Mouse (Mus musculus) macrophage (primary cell): ENCODE data around the gene Bmf. TPM values are rescaled to one million over a fixed set of nuclear protein-coding genes. Genes with fewer than 3 reads are reported as not detected.

Source experiments
- H3K27ac ChIP-seq: fragments of 350-480 bp; formaldehyde crosslinking; 2 replicates; pipeline ENCODE4 v1.9.0; 2021
- H3K36me3 ChIP-seq: fragments of 350-480 bp; formaldehyde crosslinking; 2 replicates; pipeline ENCODE4 v1.9.0; 2021; ENCODE audit errors: inconsistent target
- H3K4me3 ChIP-seq: fragments of 350-480 bp; formaldehyde crosslinking; 2 replicates; pipeline ENCODE4 v1.9.0; 2021; ENCODE audit errors: inconsistent target
- H3K79me2 ChIP-seq: fragments of 350-480 bp; formaldehyde crosslinking; 2 replicates; pipeline ENCODE4 v1.9.0; 2021; ENCODE audit errors: inconsistent target
- WGBS: methylation state at CpG from one replicate; pipeline ENCODE4 v1.1.7; 2026; ENCODE audit warnings: inconsistent platforms; ENCODE audit not compliant: missing documents; 5-methylcytosine and 5-hydroxymethylcytosine counted together
- polyA plus RNA-seq: library from polyadenylated mRNA; stranded (reverse); fragments of 250-400 nt; gene quantifications from 3 replicates; pipeline ENCODE4 v1.2.4, GENCODE M21; 2018; ENCODE audit warnings: inconsistent platforms

Bmf gene
- polyA plus RNA-seq, 1 experiment from 2014 or later: 5.3 TPM

DNA sequence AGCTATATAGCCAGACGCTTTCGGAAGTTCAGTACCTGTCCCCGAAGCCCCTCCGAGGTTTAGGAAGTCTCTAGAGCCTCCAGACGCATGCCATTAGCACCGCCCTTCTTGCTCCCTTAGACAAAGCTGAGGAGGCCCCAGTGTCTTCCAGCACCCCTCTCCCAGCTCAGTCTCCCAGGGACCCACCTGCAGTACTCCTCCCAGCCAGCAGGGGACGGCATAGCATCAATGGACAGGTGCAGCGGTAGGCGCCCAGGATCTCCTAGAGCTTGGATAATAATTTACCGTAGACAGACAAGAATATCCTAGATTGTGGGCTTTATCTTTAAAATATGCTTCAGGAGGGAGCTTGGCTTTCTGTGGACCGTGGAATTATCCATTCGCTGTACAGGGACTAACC, 62.6 kb downstream of the Bmf start:
- no peaks in the 10 kb centered on the region for H3K79me2 ChIP-seq
- no peak overlapping the region for H3K4me3 ChIP-seq
- no peaks in the 10 kb centered on the region for H3K36me3 ChIP-seq
- 27% methylated on average over 12 of the region's 12 CpGs for WGBS
- H3K27ac ChIP-seq: no peak overlapping the region

DNA sequence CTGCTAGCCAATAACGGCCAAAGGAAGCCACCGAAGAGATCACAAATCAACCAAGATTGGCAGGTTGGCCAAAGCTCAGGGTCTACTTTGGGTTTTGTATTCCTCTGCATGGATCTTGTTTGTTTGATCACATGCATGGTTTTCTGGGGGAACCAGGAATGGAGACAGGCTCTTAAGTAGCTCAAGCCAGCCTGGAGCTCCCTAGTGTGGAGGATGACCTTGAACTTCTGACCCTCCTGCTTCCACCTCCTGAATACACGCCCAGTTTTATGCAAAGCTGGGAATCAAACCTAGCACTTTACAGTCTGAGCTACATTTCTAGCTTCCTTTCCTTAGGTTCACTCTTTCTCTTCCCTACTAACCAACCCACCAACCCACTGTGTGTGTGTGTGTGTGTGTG, 64.1 kb downstream of the Bmf start:
- no peak overlapping the region for H3K4me3 ChIP-seq
- H3K36me3 ChIP-seq: no peaks in the 10 kb centered on the region
- H3K79me2 ChIP-seq: no peaks in the 10 kb centered on the region
- no peak overlapping the region for H3K27ac ChIP-seq
- 89% methylated on average over 3 of the region's 3 CpGs for WGBS

DNA sequence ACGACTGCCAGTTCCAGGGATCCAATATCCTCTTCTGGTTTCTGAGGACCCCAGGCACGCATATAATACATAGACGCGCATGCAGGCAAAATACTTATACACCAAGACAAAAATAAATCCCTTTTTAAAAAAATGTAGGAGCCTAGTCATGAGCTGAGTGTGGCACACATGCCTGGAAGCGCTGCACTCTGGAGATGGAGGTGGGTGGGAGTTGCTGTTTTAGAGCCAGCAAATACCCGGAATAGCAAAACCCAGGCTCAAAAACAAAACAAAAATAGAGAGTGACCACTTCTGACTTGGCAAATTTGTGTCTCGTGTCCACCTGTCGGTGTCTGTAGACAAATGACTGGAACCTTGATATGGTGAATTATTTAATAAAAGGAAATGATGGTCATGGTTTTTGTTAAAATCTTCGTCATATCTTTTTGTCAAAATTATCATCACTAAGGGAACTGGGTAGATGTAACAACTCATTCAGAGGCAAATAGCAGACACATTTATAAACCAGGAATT, 65.0 kb downstream of the Bmf start:
- WGBS: 94% methylated on average over 8 of the region's 9 CpGs
- Histone ChIP-seq H3K4me3 (no peak overlapping the region), H3K79me2 (no peaks in the 10 kb centered on the region), H3K27ac (no peak overlapping the region), H3K36me3 (no peaks in the 10 kb centered on the region)

DNA sequence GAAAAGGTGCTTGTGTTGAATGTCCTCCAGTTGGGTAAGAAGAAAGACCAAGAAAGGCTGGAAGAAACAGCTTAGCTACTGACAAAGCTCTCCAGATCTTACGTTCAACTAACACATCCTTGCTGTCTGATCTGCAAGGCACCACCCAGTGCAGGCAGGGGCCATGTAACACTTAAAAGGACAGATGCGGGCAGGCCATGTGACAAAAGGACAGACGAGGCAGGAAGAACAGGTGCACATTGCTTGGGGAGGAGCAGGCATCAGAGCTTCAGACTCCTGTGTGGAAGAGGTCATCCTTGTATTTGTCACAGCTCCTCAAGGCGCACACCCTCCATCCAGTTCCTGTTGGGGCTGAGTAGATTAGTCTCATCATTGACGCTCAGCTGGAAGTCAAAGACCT, 66.5 kb downstream of the Bmf start:
- Histone ChIP-seq H3K36me3 (no peaks in the 10 kb centered on the region), H3K79me2 (peaks cover 11% of the 10 kb centered on the region), H3K4me3 (no peak overlapping the region), H3K27ac (no peak overlapping the region)
- 94% methylated on average over 5 of the region's 5 CpGs for WGBS

DNA sequence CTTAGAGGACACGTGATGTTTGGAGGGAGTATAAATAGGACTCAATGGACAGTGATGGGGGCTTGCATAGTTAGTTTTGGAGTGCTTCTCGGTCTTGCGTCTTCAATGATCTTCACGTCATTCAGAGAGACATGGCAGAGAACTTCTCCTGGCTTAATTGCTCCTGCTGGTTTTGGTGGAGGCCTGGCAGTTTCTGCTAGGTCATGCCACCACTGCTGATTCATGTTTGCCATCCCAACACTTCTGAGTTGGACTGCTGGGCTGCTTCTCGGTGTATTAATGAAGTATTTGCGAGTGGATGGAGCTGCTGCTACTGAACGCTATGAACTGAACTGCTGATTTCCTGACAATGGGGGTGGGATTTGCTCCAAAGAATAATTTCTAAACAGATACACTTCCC, 68.6 kb downstream of the Bmf start:
- Histone ChIP-seq H3K27ac (no peak overlapping the region), H3K36me3 (peaks cover 12% of the 10 kb centered on the region; the same call in 1 of the 2 replicates), H3K79me2 (peaks cover 23% of the 10 kb centered on the region), H3K4me3 (no peak overlapping the region)
- 94% methylated on average over 7 of the region's 7 CpGs for WGBS

DNA sequence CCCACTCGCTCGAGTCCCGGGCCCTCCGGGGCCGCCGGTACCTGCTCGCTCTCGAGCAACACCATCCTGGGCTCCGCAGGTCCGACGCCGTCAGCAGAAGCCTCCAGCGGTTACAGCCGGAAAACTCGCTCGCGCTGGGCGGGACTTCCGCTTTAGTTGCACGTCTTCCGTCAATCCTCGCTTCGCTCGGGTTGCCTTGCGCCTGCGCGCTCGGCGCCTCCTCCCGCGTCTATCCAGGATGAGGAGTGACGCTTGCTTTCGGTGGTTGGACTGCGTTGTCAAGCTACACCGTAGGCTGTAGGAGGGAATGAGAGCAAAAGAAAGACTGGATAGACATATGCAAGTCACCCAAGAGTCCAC, 70.0 kb downstream of the Bmf start, which contains the start of gene Srp14:
Gene Srp14 (minus strand): TSS at position 162 of the 360 bp plus-strand sequence.
- WGBS: under 1% methylated on average over 33 of the region's 35 CpGs

DNA sequence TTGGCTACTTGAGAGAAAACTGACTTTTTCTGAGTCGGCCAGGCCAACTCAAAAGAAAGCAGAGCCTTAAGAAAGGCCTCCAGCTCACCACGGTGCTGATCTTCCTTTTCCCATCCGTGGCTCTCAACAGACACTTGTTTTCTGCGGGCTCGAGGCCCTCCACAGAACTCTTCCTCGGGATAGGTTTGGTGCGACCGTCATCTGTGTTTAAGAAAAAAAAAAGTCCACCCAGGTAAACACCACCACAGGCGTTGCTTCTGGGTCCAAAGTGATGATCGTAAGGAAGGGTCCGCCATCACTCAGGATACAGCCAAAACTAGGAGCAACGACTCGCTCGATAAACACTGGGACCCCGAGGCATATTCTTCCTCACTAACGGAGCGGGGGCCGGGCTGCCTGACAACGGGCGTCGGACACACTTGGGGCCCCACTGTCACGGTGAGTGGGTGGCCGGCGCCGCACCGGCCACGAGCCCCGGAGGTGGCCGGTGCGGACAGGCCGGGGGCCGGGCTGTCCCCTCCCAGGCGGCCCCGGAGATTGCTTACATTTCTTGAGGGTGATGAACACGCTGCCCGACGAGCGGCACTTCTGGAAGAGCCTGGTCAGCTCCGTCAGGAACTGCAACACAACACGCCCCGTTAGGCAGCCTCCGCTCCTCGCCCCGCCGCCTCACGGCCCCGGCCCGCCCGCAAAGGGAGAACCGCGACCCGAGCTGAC, 70.5 kb downstream of the Bmf start:
- H3K36me3 ChIP-seq: peaks cover 28% of the 10 kb centered on the region
- 2% methylated on average over 47 of the region's 52 CpGs for WGBS
- H3K79me2 ChIP-seq: peaks cover 23% of the 10 kb centered on the region
- peak overlapping the region; percentile 60 for H3K4me3 ChIP-seq
- no peak overlapping the region; the same call in 1 of the 2 replicates for H3K27ac ChIP-seq

More for the DNA sequence above, 70.0 kb downstream of the Bmf start, which contains the start of gene Srp14:
- Histone ChIP-seq H3K36me3 (peaks cover 23% of the 10 kb centered on the region; the same call in 1 of the 2 replicates), H3K79me2 (peaks cover 23% of the 10 kb centered on the region), H3K27ac (peak within 1 kb of the TSS; percentile 5; the same call in 1 of the 2 replicates), H3K4me3 (peak within 1 kb of the TSS; percentile 60)

Other genes starting within 250 kb of the Bmf start
- 3.4 to 8.1 TPM (median 3.5 TPM) in 3 replicates for gene Gpr176, start 176.3 kb downstream of the Bmf start, polyA plus RNA-seq
- gene Eif2ak4, start 161.1 kb downstream of the Bmf start, polyA plus RNA-seq: 9.4 to 10.7 TPM (median 10.3 TPM) in 3 replicates
- 197 to 252 TPM (median 250 TPM) in 3 replicates for gene Srp14, start 70.0 kb downstream of the Bmf start, polyA plus RNA-seq
- 2.2 to 9.4 TPM (median 7.8 TPM) in 3 replicates for gene Bub1b, start 48.5 kb upstream of the Bmf start, polyA plus RNA-seq
- not detected in 3 replicates for gene Pak6, start 113.6 kb upstream of the Bmf start, polyA plus RNA-seq
- gene Ankrd63, start 154.3 kb upstream of the Bmf start, polyA plus RNA-seq: not detected in 3 replicates
- gene Plcb2, start 178.8 kb upstream of the Bmf start, polyA plus RNA-seq: 9.8 to 23.1 TPM (median 22.2 TPM) in 3 replicates
- gene Inafm2, start 196.1 kb upstream of the Bmf start, polyA plus RNA-seq: 5.4 to 9.2 TPM (median 8.2 TPM) in 3 replicates
- 0.11 to 0.33 TPM (median 0.20 TPM) in 3 replicates for gene Ccdc9b, start 213.0 kb upstream of the Bmf start, polyA plus RNA-seq
- gene Phgr1, start 223.1 kb upstream of the Bmf start, polyA plus RNA-seq: not detected in 3 replicates
- not detected in 3 replicates for gene Disp2, start 230.0 kb upstream of the Bmf start, polyA plus RNA-seq